Mouse (Mus musculus) T-helper 1 cell (primary cell): ENCODE measurements around the gene Coq8a.

ENCODE experiments used
- in situ Hi-C: fragments of 300-600 bp; cut with MboI, MseI; formaldehyde crosslinking; loops from one replicate; pipeline ENCODE4 v1.15.1; 2025; ENCODE audit warnings: high pct_unique_total_duplicates

Gene Coq8a

GRCm38 (mm10) chr1:180175167-180175566, 24.2 kb downstream of the Coq8a start:
- in situ Hi-C loops = loop anchor here (5.0 kb wide), 1 partner anchor 42 kb away; no protein-coding TSS in a partner anchor

- in situ Hi-C loops = loop anchor here (5.0 kb wide), 1 partner anchor 43 kb away; no protein-coding TSS in a partner anchor
These were observed 24.7 kb downstream of the Coq8a start for GRCm38 (mm10) chr1:180174718-180175117.

- in situ Hi-C loops = no loop called here
These were observed 26.4 kb downstream of the Coq8a start for GRCm38 (mm10) chr1:180173017-180173416.

GRCm38 (mm10) chr1:180172600-180172999, 26.8 kb downstream of the Coq8a start:
- in situ Hi-C loops = no loop called here

- in situ Hi-C loops = no loop called here
These were observed 27.5 kb downstream of the Coq8a start for GRCm38 (mm10) chr1:180171883-180172282.

- in situ Hi-C loops = no loop called here
These were observed 29.3 kb downstream of the Coq8a start for GRCm38 (mm10) chr1:180170071-180170470.

GRCm38 (mm10) chr1:180169161-180169560, 30.2 kb downstream of the Coq8a start:
- in situ Hi-C loops = no loop called here

GRCm38 (mm10) chr1:180168294-180168693, 31.1 kb downstream of the Coq8a start:
- in situ Hi-C loops = no loop called here

- in situ Hi-C loops = no loop called here
These were observed 32.9 kb downstream of the Coq8a start for GRCm38 (mm10) chr1:180166533-180166932.

- in situ Hi-C loops = loop anchor here (5.0 kb wide), 1 partner anchor 61 kb away; no protein-coding TSS in a partner anchor
These were observed 36.4 kb downstream of the Coq8a start for GRCm38 (mm10) chr1:180162986-180163385.

- in situ Hi-C loops = loop anchor here (5.0 kb wide), 1 partner anchor 59 kb away; no protein-coding TSS in a partner anchor
These were observed 37.6 kb downstream of the Coq8a start for GRCm38 (mm10) chr1:180161566-180162355.

- in situ Hi-C loops = loop anchor here (5.0 kb wide), 1 partner anchor 59 kb away; no protein-coding TSS in a partner anchor
These were observed 38.2 kb downstream of the Coq8a start for GRCm38 (mm10) chr1:180161160-180161559.

- in situ Hi-C loops = loop anchor here (5.0 kb wide), 1 partner anchor 58 kb away; no protein-coding TSS in a partner anchor
These were observed 38.9 kb downstream of the Coq8a start for GRCm38 (mm10) chr1:180160545-180160944.

- in situ Hi-C loops = no loop called here
These were observed 40.8 kb downstream of the Coq8a start for GRCm38 (mm10) chr1:180158648-180159047.

- in situ Hi-C loops = no loop called here
These were observed 48.2 kb downstream of the Coq8a start for GRCm38 (mm10) chr1:180151191-180151590.

- in situ Hi-C loops = no loop called here
These were observed 50.8 kb downstream of the Coq8a start for GRCm38 (mm10) chr1:180148563-180148962.

- in situ Hi-C loops = no loop called here
These were observed 51.4 kb downstream of the Coq8a start for GRCm38 (mm10) chr1:180148036-180148435.

- in situ Hi-C loops = no loop called here
These were observed 58.4 kb downstream of the Coq8a start for GRCm38 (mm10) chr1:180140970-180141369.

GRCm38 (mm10) chr1:180139158-180139557, 60.2 kb downstream of the Coq8a start:
- in situ Hi-C loops = no loop called here

GRCm38 (mm10) chr1:180132187-180132586, 67.2 kb downstream of the Coq8a start:
- in situ Hi-C loops = no loop called here

- in situ Hi-C loops = no loop called here
These were observed 68.0 kb downstream of the Coq8a start for GRCm38 (mm10) chr1:180131402-180131801.

- in situ Hi-C loops = no loop called here
These were observed 71.2 kb downstream of the Coq8a start for GRCm38 (mm10) chr1:180128077-180128792.
